Mouse (Mus musculus) embryonic facial prominence, embryonic 12.5 days (tissue): Measurements from ENCODE around the gene Adora1. TPM values are rescaled to one million over a fixed set of nuclear protein-coding genes. Genes with fewer than 3 reads are reported as not detected.

Experiments used
- ATAC-seq: fragments of 200-750 bp; cut with Nextera tagmentation; 2 replicates; pipeline ENCODE4 v1.8.0; 2017; ENCODE audit not compliant: insufficient number of reproducible peaks, insufficient read depth, low FRiP score, low TSS enrichment
- H3K27ac ChIP-seq: fragments of 300-500 bp; sonication (generic); 2 replicates; pipeline ENCODE4 v1.5.1; 2016; ENCODE audit warnings: mild to moderate bottlenecking
- H3K27me3 ChIP-seq: fragments of 300-500 bp; sonication (generic); 2 replicates; pipeline ENCODE4 v1.6.1; 2016; ENCODE audit warnings: mild to moderate bottlenecking, moderate library complexity
- H3K36me3 ChIP-seq: fragments of 300-500 bp; sonication (generic); 2 replicates; pipeline ENCODE4 v1.6.1; 2016; ENCODE audit warnings: mild to moderate bottlenecking
- H3K4me1 ChIP-seq: fragments of 300-500 bp; sonication (generic); 2 replicates; pipeline ENCODE4 v1.6.1; 2016
- H3K4me2 ChIP-seq: fragments of 300-500 bp; sonication (generic); replicated peaks from 2 replicates; pipeline ENCODE4 v1.6.1; 2016; ENCODE audit warnings: mild to moderate bottlenecking, moderate library complexity
- H3K4me3 ChIP-seq: fragments of 300-500 bp; sonication (generic); 2 replicates; pipeline ENCODE4 v1.5.1; 2016; ENCODE audit warnings: mild to moderate bottlenecking
- H3K9ac ChIP-seq: fragments of 300-500 bp; sonication (generic); 2 replicates; pipeline ENCODE4 v1.6.1; 2016; ENCODE audit warnings: mild to moderate bottlenecking, moderate library complexity
- H3K9me3 ChIP-seq: fragments of 300-500 bp; sonication (generic); 2 replicates; pipeline ENCODE4 v1.6.1; 2016; ENCODE audit warnings: mild to moderate bottlenecking, moderate library complexity
- WGBS: fragments of 180-500 bp; shearing (Covaris S2); methylation state at CpG from one replicate; pipeline ENCODE4 v1.1.7; 2016; 5-methylcytosine and 5-hydroxymethylcytosine counted together
- polyA plus RNA-seq: library from polyadenylated mRNA; unstranded; fragments of >200 nt; fragmentation: Nextera tagmentation; extraction: Ambion mirVana; gene quantifications from 2 replicates; pipeline ENCODE4 v1.2.1, GENCODE M21; 2016

Adora1 gene
- polyA plus RNA-seq, 1 experiment from 2014 or later, result 2.1 TPM

DNA sequence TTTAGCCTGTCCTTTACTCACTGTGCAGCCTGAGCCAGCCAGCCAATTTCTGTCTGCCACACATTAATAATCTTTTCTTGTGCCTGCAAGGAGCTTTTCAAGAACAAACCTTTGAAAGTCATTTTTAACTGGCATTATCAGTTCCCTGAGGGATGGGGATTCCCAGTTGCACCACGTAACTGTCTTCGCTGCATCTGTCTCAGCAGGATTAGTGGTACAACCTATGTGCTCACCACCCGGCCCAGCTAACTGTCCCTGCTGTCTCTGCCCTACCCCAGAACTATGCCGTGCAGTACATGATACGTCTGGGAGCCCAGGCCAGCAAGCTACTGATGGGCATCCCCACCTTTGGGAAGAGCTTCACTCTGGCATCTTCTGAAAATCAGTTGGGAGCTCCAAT lies 47.0 kb downstream of the Adora1 start:
- no peaks in the 10 kb centered on the region for H3K9me3 ChIP-seq
- H3K36me3 ChIP-seq, result no peaks in the 10 kb centered on the region
- ATAC-seq, result no peak
- 87% methylated on average over 5 of the region's 5 CpGs for WGBS
- H3K27ac ChIP-seq, result no peak overlapping the region
- no peak overlapping the region for H3K4me2 ChIP-seq
- no peak overlapping the region for H3K9ac ChIP-seq
- 0 out of 2 replicates have a peak, but pooled peaks cover 6% of the 10 kb centered on the region for H3K27me3 ChIP-seq
- H3K4me1 ChIP-seq, result peaks cover 10% of the 10 kb centered on the region
- no peak overlapping the region for H3K4me3 ChIP-seq

GRCm38 (mm10) chr1:134184089-134184488 lies 51.1 kb downstream of the Adora1 start:
- Histone ChIP-seq H3K4me3 (no peak overlapping the region), H3K36me3 (no peaks in the 10 kb centered on the region), H3K4me1 (peaks cover 10% of the 10 kb centered on the region), H3K4me2 (no peak overlapping the region), H3K27me3 (0 out of 2 replicates have a peak, but pooled peaks cover 6% of the 10 kb centered on the region), H3K9ac (no peak overlapping the region), H3K27ac (no peak overlapping the region), H3K9me3 (no peaks in the 10 kb centered on the region)
- ATAC-seq, result no peak
- WGBS, result 84% methylated on average over 4 of the region's 4 CpGs

GRCm38 (mm10) chr1:134182025-134182424 lies 53.2 kb downstream of the Adora1 start, which contains the start of gene Chil1:
Chil1 (plus strand) TSS chr1:134182176.
- WGBS, result 39% methylated on average over 4 of the region's 4 CpGs
- no peak for ATAC-seq
- no peak within 1 kb of the TSS for H3K4me2 ChIP-seq
- no peak within 1 kb of the TSS for H3K4me3 ChIP-seq
- H3K9ac ChIP-seq, result no peak within 1 kb of the TSS
- H3K27ac ChIP-seq, result no peak within 1 kb of the TSS
- no peaks in the 10 kb centered on the region for H3K36me3 ChIP-seq
- peaks cover 10% of the 10 kb centered on the region for H3K4me1 ChIP-seq
- no peaks in the 10 kb centered on the region for H3K27me3 ChIP-seq
- no peaks in the 10 kb centered on the region for H3K9me3 ChIP-seq

- H3K4me3 ChIP-seq, result no peak overlapping the region
- no peaks in the 10 kb centered on the region for H3K27me3 ChIP-seq
- H3K36me3 ChIP-seq, result no peaks in the 10 kb centered on the region
- H3K27ac ChIP-seq, result no peak overlapping the region
- 75% methylated on average over 5 of the region's 5 CpGs for WGBS
- no peak overlapping the region for H3K9ac ChIP-seq
- no peak for ATAC-seq
- no peaks in the 10 kb centered on the region for H3K9me3 ChIP-seq
- H3K4me1 ChIP-seq, result peaks cover 10% of the 10 kb centered on the region
- H3K4me2 ChIP-seq, result no peak overlapping the region
These were observed 57.3 kb downstream of the Adora1 start for GRCm38 (mm10) chr1:134177976-134178375.

- H3K27me3 ChIP-seq, result no peaks in the 10 kb centered on the region
- ATAC-seq, result no peak
- no peak overlapping the region for H3K27ac ChIP-seq
- H3K4me3 ChIP-seq, result no peak overlapping the region
- H3K4me2 ChIP-seq, result no peak overlapping the region
- no peaks in the 10 kb centered on the region for H3K9me3 ChIP-seq
- no peak overlapping the region for H3K9ac ChIP-seq
- 49% methylated on average over 7 of the region's 7 CpGs for WGBS
- H3K4me1 ChIP-seq, result no peaks in the 10 kb centered on the region
- H3K36me3 ChIP-seq, result no peaks in the 10 kb centered on the region
These were observed 62.1 kb downstream of the Adora1 start for GRCm38 (mm10) chr1:134173081-134173480.

GRCm38 (mm10) chr1:134168985-134169697 lies 66.1 kb downstream of the Adora1 start:
- Histone ChIP-seq H3K9ac (no peak overlapping the region), H3K4me1 (peaks cover 4% of the 10 kb centered on the region; the same call in 1 of the 2 replicates), H3K27me3 (no peaks in the 10 kb centered on the region), H3K9me3 (no peaks in the 10 kb centered on the region), H3K36me3 (no peaks in the 10 kb centered on the region), H3K4me3 (no peak overlapping the region), H3K27ac (no peak overlapping the region), H3K4me2 (no peak overlapping the region)
- no peak for ATAC-seq
- WGBS, result 89% methylated on average over 8 of the region's 8 CpGs

DNA sequence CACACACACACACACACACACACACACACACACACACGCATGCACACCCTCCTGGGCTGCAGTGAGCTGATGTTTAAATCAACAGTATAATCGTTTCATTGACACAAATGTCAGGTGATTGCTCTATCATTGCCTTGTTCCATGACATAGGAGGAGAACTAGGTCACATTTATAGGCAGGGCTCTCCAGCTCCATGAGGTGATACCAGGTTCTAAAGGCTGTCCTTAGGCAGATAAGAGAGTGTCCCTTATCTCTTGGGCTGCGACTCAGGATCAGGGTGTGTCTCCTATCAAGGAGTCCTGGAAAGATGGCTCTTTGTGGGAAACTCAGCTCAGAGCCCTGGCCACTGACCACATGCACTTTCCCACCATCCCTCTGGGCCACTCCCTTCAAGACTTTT lies 66.7 kb downstream of the Adora1 start:
- no peak for ATAC-seq
- H3K4me3 ChIP-seq, result no peak overlapping the region
- no peaks in the 10 kb centered on the region for H3K36me3 ChIP-seq

GRCm38 (mm10) chr1:134167416-134168305 lies 67.6 kb downstream of the Adora1 start:
- ATAC-seq, result no peak
- no peak overlapping the region for H3K27ac ChIP-seq
- H3K4me2 ChIP-seq, result no peak overlapping the region
- H3K4me1 ChIP-seq, result peaks cover 4% of the 10 kb centered on the region; the same call in 1 of the 2 replicates
- no peaks in the 10 kb centered on the region for H3K9me3 ChIP-seq
- no peak overlapping the region for H3K4me3 ChIP-seq
- H3K36me3 ChIP-seq, result no peaks in the 10 kb centered on the region
- H3K9ac ChIP-seq, result no peak overlapping the region
- H3K27me3 ChIP-seq, result no peaks in the 10 kb centered on the region
- WGBS, result 42% methylated on average over 14 of the region's 14 CpGs

More for the DNA sequence above, 66.7 kb downstream of the Adora1 start:
- Histone ChIP-seq H3K9me3 (no peaks in the 10 kb centered on the region), H3K9ac (no peak overlapping the region), H3K27ac (no peak overlapping the region), H3K27me3 (no peaks in the 10 kb centered on the region), H3K4me2 (no peak overlapping the region), H3K4me1 (peaks cover 4% of the 10 kb centered on the region; the same call in 1 of the 2 replicates)
- 85% methylated on average over 3 of the region's 3 CpGs for WGBS

DNA sequence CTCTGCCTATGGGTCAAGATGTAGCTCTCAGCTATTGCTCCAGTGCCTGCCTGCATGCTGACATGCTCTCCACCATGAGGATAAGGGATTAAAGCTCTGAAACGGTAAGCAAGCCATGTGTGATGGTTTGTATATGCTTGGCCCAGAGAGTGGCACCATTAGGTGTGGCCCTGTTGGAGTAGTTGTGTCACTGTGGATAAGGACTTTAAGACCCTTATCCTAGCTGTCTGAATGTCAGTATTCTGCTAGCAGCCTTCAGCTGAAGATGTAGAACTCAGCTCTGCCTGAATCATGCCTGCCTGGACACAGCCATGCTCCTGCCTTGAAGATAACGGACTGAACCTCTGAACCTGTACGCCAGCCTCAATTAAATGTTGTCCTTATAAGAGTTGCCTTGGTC lies 68.7 kb downstream of the Adora1 start:
- ATAC-seq, result no peak
- H3K36me3 ChIP-seq, result no peaks in the 10 kb centered on the region
- WGBS, result 95% methylated on average over 3 of the region's 3 CpGs

DNA sequence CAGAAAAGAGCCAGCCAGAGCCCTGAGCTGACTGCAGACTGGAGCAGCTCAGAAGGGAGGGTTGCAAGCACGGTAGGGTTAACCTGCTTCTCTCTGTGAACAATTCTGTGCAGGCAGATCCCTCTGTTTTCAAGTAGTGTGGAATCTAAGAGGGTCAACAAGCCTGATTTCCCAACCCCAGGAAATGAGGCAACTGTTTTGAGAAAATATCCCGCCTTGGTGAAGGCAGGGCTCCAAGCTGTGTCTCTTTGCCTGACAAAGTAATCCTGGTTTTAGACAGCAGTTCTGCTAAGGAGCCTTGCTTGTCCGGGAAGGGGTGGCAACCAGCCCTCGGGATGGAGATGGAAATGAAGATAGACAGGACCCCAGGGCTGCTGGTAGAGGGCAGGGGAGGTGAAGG lies 70.8 kb downstream of the Adora1 start:
- Histone ChIP-seq H3K9me3 (no peaks in the 10 kb centered on the region), H3K27me3 (no peaks in the 10 kb centered on the region), H3K9ac (no peak overlapping the region), H3K36me3 (no peaks in the 10 kb centered on the region), H3K4me1 (peaks cover 4% of the 10 kb centered on the region; the same call in 1 of the 2 replicates), H3K4me2 (no peak overlapping the region), H3K4me3 (no peak overlapping the region), H3K27ac (no peak overlapping the region)
- ATAC-seq, result no peak
- WGBS, result 53% methylated on average over 4 of the region's 4 CpGs

More for the DNA sequence above, 68.7 kb downstream of the Adora1 start:
- no peaks in the 10 kb centered on the region for H3K27me3 ChIP-seq
- no peak overlapping the region for H3K27ac ChIP-seq
- H3K4me2 ChIP-seq, result no peak overlapping the region
- no peak overlapping the region for H3K9ac ChIP-seq
- peaks cover 4% of the 10 kb centered on the region; the same call in 1 of the 2 replicates for H3K4me1 ChIP-seq
- no peak overlapping the region for H3K4me3 ChIP-seq
- H3K9me3 ChIP-seq, result no peaks in the 10 kb centered on the region

GRCm38 (mm10) chr1:134163476-134163875 lies 71.8 kb downstream of the Adora1 start:
- no peak overlapping the region for H3K27ac ChIP-seq
- 87% methylated on average over 7 of the region's 7 CpGs for WGBS
- H3K36me3 ChIP-seq, result no peaks in the 10 kb centered on the region
- H3K4me2 ChIP-seq, result no peak overlapping the region
- no peak for ATAC-seq
- H3K4me3 ChIP-seq, result no peak overlapping the region
- H3K27me3 ChIP-seq, result no peaks in the 10 kb centered on the region
- no peak overlapping the region for H3K9ac ChIP-seq
- no peaks in the 10 kb centered on the region for H3K9me3 ChIP-seq
- peaks cover 4% of the 10 kb centered on the region; the same call in 1 of the 2 replicates for H3K4me1 ChIP-seq
